Mouse (Mus musculus) retina, postnatal 1 day (tissue): ENCODE data around the gene Ocm.
"Not testable (repeated sequence)": the region's sequence is repeated elsewhere in the genome, so short reads cannot be mapped to it uniquely, and the experiment has no call there.

Experiments
- DNase-seq: peaks from one replicate; pipeline ENCODE4 v3.0.0-alpha.2; 2012

The Ocm gene

GRCm38 (mm10) chr5:144026620-144027263 lies at the start of gene Ocm:
Gene Ocm, minus strand, starts transcription at chr5:144026670.
- no peak for DNase-seq

DNA sequence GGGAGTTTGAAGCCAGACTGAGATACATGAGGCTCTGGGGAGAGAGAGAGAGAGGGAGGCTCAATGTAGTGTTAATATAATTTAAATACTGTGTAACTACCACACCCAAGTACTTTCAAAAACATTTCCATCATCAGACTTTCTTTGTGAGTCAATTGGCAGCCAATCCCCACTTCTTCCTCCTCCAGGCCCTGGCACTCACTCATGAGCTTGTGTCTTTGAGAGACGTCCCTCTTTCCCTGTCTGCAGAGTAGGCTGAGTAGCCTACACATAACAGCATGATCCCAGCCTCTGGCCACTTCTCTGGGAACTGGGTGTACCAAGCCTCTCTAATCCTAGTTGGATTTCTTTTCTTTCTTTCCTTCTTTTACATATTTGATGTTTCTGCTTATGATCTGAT lies 44.8 kb upstream of the Ocm start:
- DNase-seq, result no peak

DNA sequence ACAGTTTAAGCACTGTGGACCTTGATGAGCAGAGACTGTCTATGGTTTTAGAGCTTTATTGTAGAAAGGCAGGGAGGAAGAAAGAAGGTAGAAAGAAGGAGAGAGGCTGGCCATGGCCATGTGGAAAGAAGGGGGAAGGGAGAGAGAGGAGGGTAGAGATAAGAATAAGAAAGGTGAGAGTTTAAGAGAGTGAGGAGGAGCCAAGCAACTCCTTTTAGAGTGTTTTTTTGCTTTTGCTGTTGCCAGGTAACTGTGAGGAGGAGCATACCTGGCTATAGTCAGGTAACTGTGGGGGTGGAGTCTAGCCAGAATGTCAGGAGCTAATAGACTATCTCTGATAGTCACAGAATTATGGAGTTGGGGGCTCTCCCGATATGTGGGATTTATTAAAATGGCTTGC lies 43.6 kb upstream of the Ocm start:
- DNase-seq, result no peak

DNA sequence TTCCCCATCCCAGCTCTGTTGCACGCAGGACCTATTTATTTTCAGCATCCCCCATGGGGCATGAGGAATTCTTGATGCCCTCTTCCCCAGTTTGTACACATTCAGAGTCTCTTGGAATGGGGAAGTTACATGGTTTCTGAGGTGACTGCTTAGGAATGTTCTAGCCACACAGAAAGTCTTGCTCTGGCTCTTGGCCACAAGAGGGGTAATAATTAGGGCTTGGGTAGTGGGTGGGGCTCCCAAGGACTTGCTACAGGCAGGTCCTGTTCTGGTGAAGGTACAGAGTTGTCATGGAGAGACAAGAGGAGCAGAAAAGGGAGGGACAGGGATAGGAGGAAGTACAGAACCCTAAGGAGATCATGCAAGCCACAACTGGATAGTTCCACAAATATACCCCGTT lies 39.6 kb upstream of the Ocm start:
- no peak for DNase-seq

DNA sequence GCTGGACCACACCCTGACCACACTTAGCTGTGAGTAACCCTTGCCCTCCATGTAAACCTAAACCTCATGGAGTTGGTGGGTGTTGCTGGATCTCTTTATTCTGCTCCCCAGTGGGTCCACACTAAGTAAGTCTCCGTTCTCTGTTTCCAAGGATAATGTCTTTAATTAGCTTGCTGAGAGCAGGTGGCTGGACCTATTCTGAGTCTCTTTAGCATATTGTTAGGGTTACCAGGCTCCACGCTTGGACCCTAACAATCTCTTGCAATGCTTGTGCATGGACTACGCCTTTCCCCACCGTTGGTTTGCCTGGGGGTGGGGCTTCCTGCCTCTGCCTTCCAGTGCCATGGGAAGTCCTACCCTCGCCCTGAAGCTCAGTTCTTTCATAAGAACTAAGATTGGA lies 37.6 kb upstream of the Ocm start:
- no peak for DNase-seq

DNA sequence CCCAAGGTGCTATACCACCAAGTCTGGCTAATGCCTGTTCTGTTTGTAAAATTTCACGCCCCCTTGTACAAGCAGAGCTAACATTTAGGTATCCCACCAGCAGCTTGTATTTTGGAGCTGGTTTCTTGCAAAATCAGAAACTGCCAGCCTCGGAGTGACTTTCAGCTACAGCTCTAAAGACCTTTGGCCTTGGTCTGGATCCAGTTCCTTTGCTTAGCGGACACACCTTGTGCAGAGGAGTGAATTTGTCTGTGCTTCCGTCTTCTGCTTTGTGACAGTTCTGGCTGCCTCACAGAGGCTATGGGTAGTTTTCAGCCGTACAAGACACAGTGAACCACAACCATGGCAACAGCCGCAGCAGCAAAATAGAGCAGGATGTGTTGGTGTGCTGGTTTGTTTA lies 27.9 kb upstream of the Ocm start:
- no peak for DNase-seq

GRCm38 (mm10) chr5:144053450-144053849 lies 27.0 kb upstream of the Ocm start:
- DNase-seq, result no peak

DNA sequence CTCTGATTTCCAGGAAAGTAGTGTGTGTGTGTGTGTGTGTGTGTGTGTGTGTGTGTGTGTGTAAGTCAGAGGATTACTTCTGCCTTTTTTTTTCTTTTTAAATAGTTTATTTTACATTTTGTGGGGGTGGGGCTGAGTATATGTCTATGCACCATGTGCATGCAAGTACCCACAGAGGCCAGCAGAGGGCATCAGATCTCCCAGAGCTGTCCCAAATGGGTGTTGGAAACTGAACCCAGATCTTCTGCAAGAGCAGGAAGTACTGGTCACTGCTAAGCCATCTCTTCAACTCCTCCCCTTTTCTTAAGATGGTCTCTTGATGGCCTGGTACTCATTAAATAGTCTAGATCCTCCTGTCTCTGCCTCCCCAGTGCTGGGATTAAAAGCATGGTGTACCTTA lies 24.8 kb upstream of the Ocm start:
- DNase-seq, result peak; percentile 11

DNA sequence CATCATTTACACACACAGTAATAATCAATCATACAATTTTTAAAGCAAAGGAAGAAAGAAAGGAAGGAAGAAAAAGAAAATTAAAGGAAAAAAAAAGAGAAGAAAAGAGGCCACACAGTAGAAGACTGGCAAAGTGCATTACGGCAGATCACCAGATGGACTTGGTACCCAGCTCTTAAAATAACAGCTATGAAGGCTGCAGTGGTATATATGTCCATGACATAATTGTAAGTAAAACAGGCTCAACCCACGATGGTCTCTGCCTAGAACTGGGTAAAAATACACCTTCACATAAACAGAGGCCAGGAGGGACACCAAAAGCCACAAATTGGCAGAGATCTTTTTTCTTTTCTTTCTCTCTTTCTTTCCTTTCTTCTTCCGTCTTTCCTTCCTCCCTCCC lies 23.4 kb upstream of the Ocm start:
- DNase-seq, result no peak

DNA sequence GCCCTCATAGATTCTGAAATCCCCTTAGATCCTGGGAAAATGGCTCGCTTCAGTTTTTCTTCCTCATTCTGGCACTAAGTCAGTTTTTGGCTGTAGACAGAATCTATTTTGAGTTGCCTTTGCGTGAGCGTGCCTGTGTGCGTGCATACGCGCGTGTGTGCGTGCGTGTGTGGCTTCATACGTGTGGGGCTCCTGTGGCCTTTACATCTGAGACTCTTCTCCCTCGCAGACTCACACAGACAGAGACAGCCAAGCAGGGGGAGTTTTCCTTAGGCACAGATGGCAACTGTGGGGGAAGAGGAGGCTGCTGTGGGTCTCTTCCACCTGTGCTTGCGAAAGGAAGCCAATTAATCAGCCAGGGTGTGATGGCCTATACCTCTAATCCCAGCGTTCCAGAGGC lies 20.9 kb upstream of the Ocm start:
- no peak for DNase-seq

DNA sequence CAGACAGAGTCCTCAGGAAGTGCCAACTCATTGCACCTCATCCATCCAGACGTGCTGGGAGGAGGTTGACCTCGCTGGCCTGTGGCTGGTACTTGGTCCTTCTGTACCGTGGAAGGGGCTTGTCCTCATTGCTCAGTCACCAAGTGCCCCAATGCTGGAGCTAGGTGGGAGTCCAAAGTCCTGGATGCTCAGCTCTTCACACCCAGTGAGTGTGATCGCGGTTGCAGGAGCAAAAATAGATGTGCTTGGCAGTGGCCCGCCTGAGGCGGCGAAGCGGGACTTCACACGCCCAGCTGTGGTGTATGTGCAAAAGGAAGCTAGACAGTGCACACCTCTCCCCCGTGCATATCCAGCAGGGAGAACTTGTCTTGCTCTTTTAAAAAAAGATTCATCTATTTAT lies 16.7 kb upstream of the Ocm start:
- DNase-seq, result no peak

- peak; percentile 83 for DNase-seq
Measured at GRCm38 (mm10) chr5:144040720-144041364, 14.4 kb upstream of the Ocm start.

DNA sequence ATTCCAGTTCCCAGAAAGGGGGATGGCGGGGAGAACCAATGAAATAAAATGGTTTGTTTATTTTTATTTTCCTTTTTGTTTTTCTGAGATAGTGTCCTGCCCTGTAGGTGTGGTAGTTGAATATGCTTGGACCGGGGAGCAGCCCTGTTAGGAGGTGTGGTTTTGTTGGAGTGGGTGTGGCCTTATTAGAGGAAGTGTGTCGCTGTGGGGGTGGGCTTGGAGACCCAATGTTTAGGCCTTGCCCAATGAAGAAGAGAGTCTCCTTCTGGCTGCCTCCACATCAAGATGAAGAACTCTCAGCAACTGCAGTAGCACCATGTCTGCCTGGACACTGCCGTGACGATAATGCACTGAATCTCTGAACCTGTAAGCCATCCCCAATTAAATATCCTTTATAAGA lies 13.4 kb upstream of the Ocm start:
- no peak for DNase-seq

DNA sequence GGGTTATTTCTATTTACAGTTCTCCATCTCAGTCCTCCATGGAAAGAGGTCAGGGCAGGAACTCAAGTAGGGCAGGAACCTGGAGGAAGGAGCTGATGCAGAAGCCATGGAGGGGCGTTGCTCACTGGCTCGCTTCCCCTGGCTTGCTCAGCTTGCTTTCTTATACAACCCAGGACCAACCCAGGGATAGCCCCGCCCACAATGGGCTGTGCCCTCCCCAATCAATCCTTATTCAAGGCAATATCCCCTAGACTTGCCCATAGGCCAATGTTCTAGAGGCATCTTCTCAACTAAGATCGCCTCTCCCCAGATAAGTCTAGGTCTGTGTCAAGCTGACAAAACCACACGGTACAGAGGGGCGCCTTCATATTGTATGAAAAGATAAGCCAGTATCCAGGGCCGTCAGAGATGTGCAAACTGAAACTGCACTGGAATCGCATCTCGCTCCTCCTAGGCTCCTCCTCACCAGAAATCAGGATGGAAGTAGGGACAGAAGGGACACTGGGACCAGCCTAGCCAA lies 12.7 kb upstream of the Ocm start:
- no peak for DNase-seq

DNA sequence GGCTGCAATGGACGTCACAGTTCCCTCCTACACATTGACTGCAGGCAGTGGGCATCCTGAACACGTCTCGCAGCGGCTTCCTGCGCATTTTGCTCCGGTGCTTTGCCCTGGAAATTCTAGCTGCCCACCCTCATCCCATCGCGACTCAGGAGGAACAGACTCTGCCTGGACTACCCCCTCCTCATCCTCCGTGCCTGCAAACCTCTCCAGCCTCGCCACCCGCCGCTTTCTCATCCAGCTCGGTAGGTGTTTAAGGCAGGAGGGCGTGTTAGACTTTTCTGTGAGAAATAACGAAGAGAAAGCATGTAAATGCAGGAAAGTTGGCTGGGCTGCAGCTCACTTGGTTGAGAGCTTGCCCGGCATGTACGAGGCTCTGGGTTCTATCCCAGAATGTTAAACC lies 10.5 kb upstream of the Ocm start:
- no peak for DNase-seq

DNA sequence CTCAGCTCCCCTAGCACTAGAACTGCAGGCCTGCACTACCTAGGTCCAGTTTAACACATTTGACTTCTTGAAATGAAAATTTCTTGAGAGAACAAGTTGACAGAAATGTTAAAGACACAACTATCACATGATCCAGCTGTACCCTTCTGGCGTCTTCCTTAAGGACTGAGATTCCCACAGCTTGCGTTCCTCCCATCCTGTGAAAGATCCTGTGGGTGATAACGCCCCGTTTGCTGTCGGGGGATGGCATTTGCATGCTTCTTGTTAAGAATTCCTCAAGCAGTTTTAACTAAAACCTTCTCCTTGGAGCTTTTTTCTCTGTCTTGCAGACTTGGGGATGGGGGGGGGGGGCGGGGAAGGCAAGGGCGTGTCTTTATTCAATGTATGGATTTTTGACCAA lies 8.1 kb upstream of the Ocm start:
- DNase-seq, result no peak

DNA sequence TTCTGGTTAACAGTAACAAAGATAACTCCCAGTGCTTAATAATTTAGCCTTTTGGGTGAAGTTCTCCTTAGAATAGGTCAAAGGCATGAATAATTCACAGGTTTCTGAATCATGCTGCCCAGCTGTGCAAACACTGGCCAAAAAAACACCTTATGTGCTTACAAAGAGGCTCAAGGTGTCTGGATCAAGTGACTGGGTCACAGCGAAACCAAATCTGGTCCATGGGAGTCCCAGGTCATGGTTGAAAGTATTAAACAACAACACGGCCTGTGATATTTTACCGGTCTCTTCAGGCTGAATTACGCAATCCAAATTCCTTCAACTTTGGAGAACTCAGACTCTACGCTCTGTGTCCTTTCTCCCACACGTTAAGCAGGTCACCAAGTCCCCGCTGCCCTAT lies 6.0 kb upstream of the Ocm start:
- no peak for DNase-seq

DNA sequence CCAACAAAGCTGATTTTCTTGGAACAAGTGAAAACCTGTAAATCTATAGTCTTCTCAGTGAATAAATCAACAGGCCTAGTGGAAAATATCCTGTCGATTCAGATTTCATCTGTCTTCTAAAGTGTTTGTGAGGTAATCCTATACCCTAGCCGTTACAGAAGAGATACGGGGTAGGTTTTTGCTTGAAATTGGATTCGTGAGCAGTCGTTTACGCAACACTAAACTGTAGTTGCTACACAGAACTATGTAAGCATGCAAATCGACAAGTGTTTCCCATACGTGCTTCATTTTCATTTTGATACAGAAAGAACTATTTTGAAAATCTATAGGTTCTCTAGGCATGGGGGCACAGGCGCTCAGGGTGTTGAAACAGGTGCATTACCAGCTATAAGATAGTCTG lies 10.6 kb downstream of the Ocm start:
- no peak for DNase-seq

GRCm38 (mm10) chr5:144015312-144015650 lies 11.2 kb downstream of the Ocm start:
- DNase-seq, result no peak

DNA sequence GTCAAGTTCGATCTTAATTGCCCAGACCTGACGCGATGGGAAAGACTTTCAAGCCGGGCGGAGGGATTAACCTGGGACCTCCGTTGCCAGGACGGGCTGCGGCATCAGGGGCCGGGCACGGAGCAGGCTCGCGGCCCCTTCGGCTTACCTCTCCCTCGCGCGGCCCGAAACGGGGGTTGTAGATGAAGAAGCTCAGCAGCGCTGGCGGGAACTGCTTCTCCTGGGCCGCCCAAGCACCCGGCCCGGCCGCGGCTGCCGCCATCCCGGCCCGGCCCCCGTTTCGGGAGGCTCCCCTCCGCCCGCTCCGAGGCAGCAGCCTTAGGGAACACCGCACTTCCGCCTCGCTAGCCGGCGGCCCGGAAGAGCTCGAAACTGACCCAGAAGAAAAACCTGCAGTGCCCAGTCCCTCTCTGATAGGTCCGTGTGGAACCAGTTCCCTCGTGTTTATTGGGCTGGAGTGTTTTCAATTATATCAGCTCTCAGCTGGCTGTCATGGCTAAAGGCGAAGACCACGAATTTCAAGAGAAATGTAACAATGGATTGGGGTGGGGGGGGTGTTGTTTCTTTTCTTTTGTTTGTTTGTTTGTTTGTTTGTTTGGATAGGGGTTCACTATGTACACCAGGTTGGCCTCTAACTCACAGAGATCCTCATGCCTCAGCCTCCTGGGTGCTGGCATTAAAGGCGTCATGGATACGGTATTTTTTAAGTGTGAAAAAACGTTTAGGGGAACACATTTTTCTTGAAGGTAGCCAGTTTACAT lies 11.7 kb downstream of the Ocm start, which contains the start of gene Ccz1:
TSS of gene Ccz1 (minus strand) at position 327 of the 761 bp plus-strand sequence.
- peak; percentile 95 for DNase-seq

DNA sequence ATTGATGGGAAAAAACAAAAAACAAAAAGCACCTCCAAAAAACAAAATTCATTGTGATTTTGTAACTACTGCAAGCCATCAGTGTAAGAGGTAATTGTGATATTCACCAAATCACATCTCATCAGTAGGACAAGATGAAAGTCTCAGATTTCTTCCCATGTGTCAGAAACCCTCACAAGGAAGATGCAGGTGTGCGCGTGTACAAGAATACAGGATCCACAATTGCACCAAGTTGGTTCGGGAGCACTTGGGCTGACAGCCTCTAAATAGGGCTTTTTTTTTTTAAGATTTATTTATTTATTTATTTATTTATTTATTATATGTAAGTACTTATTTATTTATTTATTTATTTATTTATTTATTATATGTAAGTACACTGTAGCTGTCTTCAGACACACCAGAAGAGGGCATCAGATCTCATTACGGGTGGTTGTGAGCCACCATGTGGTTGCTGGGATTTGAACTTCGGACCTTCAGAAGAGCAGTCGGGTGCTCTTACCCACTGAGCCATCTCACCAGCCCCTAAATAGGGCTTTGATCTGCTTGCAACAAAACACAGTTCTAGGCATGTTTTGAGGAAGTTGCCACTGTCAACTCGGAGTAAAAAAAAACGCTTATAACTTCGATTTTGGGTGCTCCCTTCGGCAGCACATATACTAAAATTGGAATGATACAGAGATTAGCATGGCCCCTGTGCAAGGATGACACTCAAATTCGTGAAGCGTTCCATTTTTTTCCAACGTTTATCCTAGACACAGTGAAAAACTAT lies 12.9 kb downstream of the Ocm start:
- DNase-seq, result not testable (repeated sequence)

GRCm38 (mm10) chr5:144002461-144003192 lies 23.8 kb downstream of the Ocm start:
- DNase-seq, result no peak

GRCm38 (mm10) chr5:143999409-143999808 lies 27.1 kb downstream of the Ocm start:
- no peak for DNase-seq
